Mouse (Mus musculus) telencephalon, adult 2 months (tissue): ENCODE measurements around the gene Il17rd.

Experiments used
- DNase-seq: peaks from one replicate; pipeline ENCODE4 v3.0.0-alpha.2; 2011; ENCODE audit warnings: low read depth, low spot score

The Il17rd gene

GRCm38 (mm10) chr14:27094247-27094646, 55.5 kb downstream of the Il17rd start:
- no peak for DNase-seq

- no peak for DNase-seq
Measured at GRCm38 (mm10) chr14:27096133-27096532, 57.4 kb downstream of the Il17rd start.

GRCm38 (mm10) chr14:27096779-27097178, 58.0 kb downstream of the Il17rd start:
- peak; percentile 49 for DNase-seq

- no peak for DNase-seq
Measured at GRCm38 (mm10) chr14:27101735-27102134, 63.0 kb downstream of the Il17rd start.

GRCm38 (mm10) chr14:27102720-27103119, 64.0 kb downstream of the Il17rd start:
- DNase-seq = peak; percentile 75

DNA sequence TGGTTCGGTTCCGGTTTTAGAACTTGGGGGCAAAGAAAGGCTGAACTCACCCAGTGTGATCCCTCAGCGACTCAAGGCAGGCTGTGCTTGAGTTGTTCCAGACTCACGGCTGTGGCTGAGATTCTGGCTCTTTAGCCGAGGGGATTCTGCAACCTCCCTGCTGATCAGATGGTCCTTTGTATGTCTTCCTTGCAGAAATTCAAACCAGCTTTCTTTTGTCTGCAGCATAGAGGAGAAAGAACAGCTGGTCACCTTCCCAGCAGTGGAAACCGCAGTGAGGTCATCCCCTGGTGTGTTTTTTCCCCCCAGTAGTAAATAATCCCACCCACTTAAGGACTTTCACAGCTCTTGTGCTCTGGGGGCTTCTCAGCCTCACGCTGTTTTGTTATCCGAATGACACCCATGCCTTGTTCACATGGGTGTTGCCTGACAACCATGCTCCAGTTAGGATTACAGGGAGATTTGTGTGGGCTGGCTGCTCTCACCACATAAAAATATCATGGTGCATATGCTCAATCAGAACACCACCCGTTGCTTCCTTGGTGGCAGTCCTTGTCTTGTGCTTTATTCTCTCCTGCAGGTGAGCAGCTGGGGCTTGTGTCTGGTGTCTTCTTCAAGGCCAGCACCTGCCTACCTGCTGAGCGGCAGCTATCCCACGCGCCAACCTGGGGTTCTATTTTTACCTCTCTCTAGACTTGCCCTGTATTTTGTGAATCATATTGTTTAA, 67.2 kb downstream of the Il17rd start:
- peak; percentile 73 for DNase-seq

DNA sequence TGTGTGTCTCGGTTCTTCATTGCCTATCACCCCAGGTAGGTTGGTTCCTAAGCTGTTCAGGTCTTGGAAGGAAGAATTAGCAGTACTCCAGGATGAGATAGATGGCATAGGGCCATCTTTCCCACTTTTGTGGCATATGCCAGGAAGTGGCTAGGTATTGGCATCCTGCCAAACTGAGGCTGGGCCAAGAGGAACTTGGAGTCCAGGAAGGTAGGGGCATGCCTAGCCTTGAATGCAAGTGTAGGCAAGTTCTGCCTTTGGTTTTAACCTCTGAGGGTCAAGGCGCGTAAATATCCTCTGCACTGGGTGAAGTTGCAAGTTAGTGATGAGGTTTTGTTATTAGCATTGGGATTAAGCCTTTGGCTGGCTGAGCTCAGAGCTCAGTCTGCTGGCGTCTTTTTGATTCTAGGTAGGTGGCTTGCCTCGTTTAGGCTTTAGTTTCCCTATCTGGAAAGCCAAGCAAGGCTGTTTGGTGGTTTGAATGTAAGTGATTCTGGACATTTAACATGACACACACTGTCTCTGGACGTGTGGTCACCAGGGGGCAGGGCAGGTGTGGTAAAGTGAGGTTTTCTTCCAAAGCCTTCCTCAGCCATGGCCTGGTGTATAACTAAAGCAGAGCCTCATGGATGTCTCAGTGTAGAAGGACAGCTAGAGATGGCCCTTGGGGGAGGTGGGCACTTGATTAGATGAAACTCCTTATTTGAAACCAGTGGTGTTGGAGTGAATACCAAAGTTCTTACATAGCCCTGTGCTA, 70.2 kb downstream of the Il17rd start:
- no peak for DNase-seq

- DNase-seq = no peak
Measured at GRCm38 (mm10) chr14:27114362-27115274, 75.9 kb downstream of the Il17rd start, which contains the start of gene Arhgef3. Gene Arhgef3 (plus strand): TSS chr14:27114899.

DNA sequence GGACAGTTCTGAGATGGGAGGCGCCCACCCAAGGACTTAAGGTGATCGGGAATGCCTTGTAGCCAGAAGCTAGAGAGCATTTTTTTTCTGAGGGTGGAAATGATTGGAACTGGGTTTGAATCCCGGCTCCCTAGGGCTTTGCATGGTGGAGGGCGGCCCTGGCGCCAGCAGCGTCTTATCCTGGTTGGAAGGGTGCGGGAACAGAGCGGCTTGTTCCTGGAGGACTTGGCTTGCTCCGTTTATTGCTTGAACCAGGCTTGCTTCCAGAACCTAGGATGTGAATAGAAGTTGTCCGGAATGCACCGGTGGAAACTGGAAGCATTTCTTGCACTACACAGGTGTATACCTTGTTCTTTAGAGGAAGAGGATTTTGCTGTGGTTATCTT, 76.5 kb downstream of the Il17rd start:
- DNase-seq = no peak

DNA sequence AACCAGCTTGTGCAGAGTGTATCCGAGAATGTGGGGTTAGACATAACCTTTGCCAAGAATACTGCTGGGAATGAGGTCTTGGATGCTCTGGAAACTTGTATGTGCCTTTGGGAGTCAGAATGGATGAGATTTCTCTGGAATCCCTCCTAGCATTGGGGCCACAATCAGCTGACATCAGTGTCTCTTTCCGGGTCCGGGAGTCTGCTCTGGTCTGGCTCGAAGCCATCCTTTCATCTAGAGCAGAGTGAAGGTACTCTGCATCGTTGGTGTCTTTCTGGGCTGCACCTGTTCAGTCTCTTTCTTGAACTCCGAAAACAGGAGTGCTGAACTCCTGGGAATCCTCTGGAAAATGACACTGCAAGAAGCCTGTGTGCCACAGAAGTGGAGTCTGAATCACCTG, 77.2 kb downstream of the Il17rd start:
- no peak for DNase-seq

DNA sequence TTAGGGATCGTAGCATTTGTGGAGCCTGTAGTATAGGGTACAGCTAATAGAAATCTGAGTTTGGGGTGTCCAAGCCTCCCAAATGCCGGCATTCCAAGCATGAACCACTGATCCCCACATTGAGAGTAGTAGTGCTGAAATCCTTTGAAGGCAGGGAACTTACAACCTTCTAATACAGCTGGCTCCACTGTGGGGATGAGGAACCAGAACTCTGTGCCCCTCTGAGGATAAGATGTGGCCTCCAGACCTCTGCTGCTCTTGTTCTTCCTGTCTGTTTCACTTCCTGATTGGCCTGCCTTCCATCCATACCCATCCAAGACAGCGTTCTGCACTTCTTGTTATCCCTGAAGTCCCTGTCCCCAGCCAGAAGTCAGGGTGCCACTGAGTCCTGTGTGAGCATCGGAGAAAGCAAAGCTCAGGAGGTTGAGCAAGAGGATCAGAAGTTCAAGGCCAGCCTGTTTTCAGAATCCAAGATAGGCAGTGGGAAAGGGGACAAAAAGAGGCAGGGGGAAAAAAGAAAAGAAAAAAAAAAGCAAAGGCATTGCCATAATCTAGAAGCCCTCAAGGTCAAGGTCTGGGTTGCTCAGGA, 77.9 kb downstream of the Il17rd start:
- DNase-seq = no peak

- DNase-seq = no peak
Measured at GRCm38 (mm10) chr14:27118546-27118945, 79.8 kb downstream of the Il17rd start.

- DNase-seq = no peak
Measured at GRCm38 (mm10) chr14:27122646-27123045, 83.9 kb downstream of the Il17rd start.

GRCm38 (mm10) chr14:27123543-27123942, 84.8 kb downstream of the Il17rd start:
- DNase-seq = no peak

- DNase-seq = no peak
Measured at GRCm38 (mm10) chr14:27130031-27130430, 91.3 kb downstream of the Il17rd start.

- DNase-seq = no peak
Measured at GRCm38 (mm10) chr14:27130676-27131075, 91.9 kb downstream of the Il17rd start.

DNA sequence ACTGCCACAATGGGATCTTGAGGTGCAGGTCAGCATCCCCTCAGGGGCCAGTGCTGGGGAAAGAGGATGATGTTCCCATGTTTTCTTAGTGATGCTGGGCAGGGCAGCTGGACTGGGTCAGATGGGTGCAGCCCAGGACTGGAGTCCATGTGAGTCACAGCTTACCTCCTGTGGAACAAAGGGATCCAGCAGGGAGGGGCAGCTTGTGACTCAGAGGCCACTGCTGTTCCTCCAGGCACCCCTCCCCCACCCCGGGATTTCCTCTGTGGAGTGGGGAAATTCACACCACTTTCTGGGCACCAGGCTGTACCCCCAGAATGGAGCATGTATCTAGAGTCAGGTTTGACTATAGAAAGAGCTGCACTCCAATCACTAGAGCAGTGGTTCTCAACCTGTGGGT, 92.8 kb downstream of the Il17rd start:
- DNase-seq = no peak

DNA sequence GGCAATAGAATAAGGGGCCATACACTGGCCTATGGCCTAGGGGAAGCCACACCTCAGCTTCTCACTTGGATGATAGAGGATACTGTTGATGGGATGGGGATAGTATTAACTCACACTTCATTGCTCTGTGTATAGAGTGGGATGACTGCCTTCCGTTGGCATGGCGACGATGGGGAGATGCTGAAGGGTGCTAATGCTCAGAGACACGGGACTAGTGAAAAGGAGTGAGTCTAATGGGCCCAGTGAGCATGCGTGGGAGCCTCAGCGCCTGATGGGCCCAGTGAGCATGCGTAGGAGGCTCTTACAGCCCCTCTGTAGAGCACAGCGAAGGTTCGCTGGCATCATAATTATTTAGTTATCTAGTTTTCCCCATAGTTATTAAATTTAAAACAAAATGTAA, 100.2 kb downstream of the Il17rd start:
- peak; percentile 10 for DNase-seq

GRCm38 (mm10) chr14:27139968-27140367, 101.2 kb downstream of the Il17rd start:
- DNase-seq = peak; percentile 12

GRCm38 (mm10) chr14:27141486-27141885, 102.7 kb downstream of the Il17rd start:
- no peak for DNase-seq

GRCm38 (mm10) chr14:27142680-27143079, 103.9 kb downstream of the Il17rd start:
- DNase-seq = no peak
